Mouse (Mus musculus) heart, embryonic 12.5 days (tissue): ENCODE measurements at regions not wholly inside any gene's neighbourhood (a gene's known extent, or its start where the extent isn't known, plus 50 kb on each side); places are given as distances from the start of the nearest gene placed in this dataset.

Experiments used
- ATAC-seq: fragments of 200-750 bp; cut with Nextera tagmentation; 2 replicates; pipeline ENCODE4 v1.8.0; 2017; ENCODE audit warnings: moderate TSS enrichment, moderate library complexity; ENCODE audit not compliant: insufficient number of reproducible peaks, low FRiP score
- H3K27ac ChIP-seq: fragments of 300-500 bp; sonication (generic); 2 replicates; pipeline ENCODE4 v1.5.1; 2016; ENCODE audit warnings: mild to moderate bottlenecking, moderate library complexity; ENCODE audit not compliant: poor library complexity, severe bottlenecking
- H3K27me3 ChIP-seq: fragments of 300-500 bp; sonication (generic); replicated peaks from 2 replicates; pipeline ENCODE4 v1.6.1; 2016; ENCODE audit warnings: mild to moderate bottlenecking, moderate library complexity
- H3K36me3 ChIP-seq: fragments of 300-500 bp; sonication (generic); 2 replicates; pipeline ENCODE4 v1.6.1; 2016; ENCODE audit warnings: mild to moderate bottlenecking, moderate library complexity
- H3K4me1 ChIP-seq: fragments of 300-500 bp; sonication (generic); replicated peaks from 2 replicates; pipeline ENCODE4 v1.6.1; 2016; ENCODE audit warnings: mild to moderate bottlenecking
- H3K4me2 ChIP-seq: fragments of 300-500 bp; sonication (generic); 2 replicates; pipeline ENCODE4 v1.6.1; 2016; ENCODE audit warnings: mild to moderate bottlenecking, moderate library complexity
- H3K4me3 ChIP-seq: fragments of 300-500 bp; sonication (generic); 2 replicates; pipeline ENCODE4 v1.5.1; 2016; ENCODE audit warnings: mild to moderate bottlenecking
- H3K9ac ChIP-seq: fragments of 300-500 bp; sonication (generic); 2 replicates; pipeline ENCODE4 v1.6.1; 2016; ENCODE audit warnings: mild to moderate bottlenecking, moderate library complexity
- H3K9me3 ChIP-seq: fragments of 300-500 bp; sonication (generic); replicated peaks from 2 replicates; pipeline ENCODE4 v1.6.1; 2016; ENCODE audit warnings: mild to moderate bottlenecking, moderate library complexity
- WGBS: fragments of 180-500 bp; shearing (Covaris S2); methylation state at CpG from one replicate; pipeline ENCODE4 v1.1.7; 2016; 5-methylcytosine and 5-hydroxymethylcytosine counted together

DNA sequence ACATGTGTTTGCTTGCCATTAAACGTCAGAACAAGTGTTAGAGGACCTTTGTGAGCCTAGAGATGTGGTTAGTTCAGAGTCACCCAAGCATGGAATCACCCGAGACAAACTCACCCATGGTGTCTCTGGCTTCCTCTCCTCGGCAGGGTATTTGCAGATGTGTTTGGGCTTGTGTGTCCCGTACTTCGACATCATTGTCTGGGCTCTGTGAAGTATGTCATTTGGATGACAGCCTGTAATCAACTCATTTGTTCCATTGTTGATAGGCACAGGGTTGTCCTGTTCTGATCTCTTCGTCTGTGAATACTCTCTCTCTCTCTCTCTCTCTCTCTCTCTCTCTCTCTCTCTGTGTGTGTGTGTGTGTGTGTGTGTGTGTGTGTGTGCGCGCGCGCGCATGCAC lies 277.8 kb upstream of the Dynlrb2 start:
- Histone ChIP-seq H3K27ac (no peak overlapping the region), H3K4me2 (no peak overlapping the region), H3K36me3 (no peaks in the 10 kb centered on the region), H3K27me3 (no peaks in the 10 kb centered on the region), H3K9me3 (0 out of 2 replicates have a peak, but pooled peaks cover 5% of the 10 kb centered on the region), H3K9ac (no peak overlapping the region), H3K4me3 (no peak overlapping the region), H3K4me1 (no peaks in the 10 kb centered on the region)
- no peak for ATAC-seq
- WGBS: 82% methylated on average over 11 of the region's 11 CpGs

DNA sequence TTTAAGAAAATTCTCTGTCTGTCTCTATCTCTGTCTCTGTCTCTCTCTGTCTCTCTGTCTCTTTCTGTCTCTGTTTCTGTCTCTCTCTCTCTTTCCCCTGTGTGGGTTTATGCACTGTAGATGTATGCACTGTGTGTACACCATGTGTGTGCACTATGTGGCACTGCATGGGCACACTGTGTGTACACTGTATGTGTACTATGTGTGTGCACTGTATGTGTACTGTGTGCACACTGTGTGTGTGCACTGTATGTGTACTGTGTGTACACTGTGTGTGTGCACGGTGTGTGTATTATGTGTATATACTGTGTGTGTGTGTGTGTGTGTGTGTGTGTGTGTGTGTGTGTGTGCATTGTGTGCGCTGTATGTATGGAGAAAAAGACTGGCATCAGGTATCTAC lies 281.5 kb upstream of the Dynlrb2 start:
- no peaks in the 10 kb centered on the region for H3K4me1 ChIP-seq
- H3K27me3 ChIP-seq: no peaks in the 10 kb centered on the region
- no peak overlapping the region for H3K9ac ChIP-seq
- H3K36me3 ChIP-seq: no peaks in the 10 kb centered on the region
- 83% methylated on average over 2 of the region's 2 CpGs for WGBS
- no peak overlapping the region for H3K4me2 ChIP-seq
- H3K27ac ChIP-seq: no peak overlapping the region
- H3K4me3 ChIP-seq: no peak overlapping the region
- H3K9me3 ChIP-seq: 0 out of 2 replicates have a peak, but pooled peaks cover 5% of the 10 kb centered on the region
- no peak for ATAC-seq

DNA sequence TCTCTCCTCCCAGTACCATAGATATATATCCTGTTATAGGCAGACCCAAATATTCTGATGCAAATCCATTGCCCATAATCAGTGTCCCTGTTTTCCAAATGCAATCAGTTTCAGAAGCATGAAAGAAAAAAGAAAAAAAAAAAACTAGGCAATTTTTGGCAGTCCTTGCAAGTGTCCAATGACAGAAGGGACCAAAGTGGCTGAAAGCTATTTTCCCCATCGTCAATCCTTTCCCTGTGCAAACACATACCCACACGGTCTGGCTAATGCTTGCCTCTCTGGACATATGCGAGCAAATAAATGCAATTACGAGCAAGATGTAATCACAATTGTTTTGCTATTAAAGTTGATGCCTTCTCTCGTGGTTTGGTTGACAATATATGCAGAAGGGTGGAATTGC lies 288.9 kb upstream of the Dynlrb2 start:
- Histone ChIP-seq H3K27ac (no peak overlapping the region), H3K4me3 (no peak overlapping the region), H3K9ac (no peak overlapping the region), H3K4me2 (no peak overlapping the region), H3K27me3 (no peaks in the 10 kb centered on the region), H3K4me1 (no peaks in the 10 kb centered on the region), H3K36me3 (no peaks in the 10 kb centered on the region), H3K9me3 (0 out of 2 replicates have a peak, but pooled peaks cover 3% of the 10 kb centered on the region)
- ATAC-seq: no peak
- 74% methylated on average over 5 of the region's 5 CpGs for WGBS

DNA sequence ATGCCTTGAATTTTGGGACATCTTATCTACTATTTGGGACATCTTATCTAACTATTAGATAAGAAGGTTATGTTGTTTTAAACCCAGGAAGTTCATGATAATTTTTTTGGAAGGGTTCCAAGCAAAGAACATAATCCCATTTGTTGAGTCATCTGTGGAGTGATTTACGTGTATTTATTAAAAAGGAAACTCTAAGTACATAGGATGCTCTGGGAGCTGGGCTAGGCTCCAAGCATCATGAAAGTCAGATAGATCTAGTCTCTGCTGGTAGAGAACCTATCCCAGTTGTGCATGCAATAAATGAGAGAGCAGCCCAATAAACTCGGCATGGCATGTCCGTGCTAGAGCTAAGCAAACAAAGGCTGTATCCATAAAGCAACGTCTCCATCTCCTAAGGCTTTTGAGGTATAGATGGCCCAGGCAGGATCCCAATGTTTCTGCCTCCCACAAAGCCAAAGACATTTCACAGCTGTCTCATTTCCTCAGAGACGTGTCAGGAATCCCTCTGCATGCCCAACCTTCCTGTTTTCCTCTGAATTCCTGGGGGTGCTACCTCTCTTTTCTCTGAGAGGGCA lies 289.4 kb upstream of the Dynlrb2 start:
- Histone ChIP-seq H3K36me3 (no peaks in the 10 kb centered on the region), H3K4me2 (no peak overlapping the region), H3K27me3 (no peaks in the 10 kb centered on the region), H3K4me3 (no peak overlapping the region), H3K9ac (no peak overlapping the region), H3K4me1 (no peaks in the 10 kb centered on the region), H3K9me3 (0 out of 2 replicates have a peak, but pooled peaks cover 3% of the 10 kb centered on the region), H3K27ac (no peak overlapping the region)
- no peak for ATAC-seq
- WGBS: 48% methylated on average over 5 of the region's 5 CpGs

DNA sequence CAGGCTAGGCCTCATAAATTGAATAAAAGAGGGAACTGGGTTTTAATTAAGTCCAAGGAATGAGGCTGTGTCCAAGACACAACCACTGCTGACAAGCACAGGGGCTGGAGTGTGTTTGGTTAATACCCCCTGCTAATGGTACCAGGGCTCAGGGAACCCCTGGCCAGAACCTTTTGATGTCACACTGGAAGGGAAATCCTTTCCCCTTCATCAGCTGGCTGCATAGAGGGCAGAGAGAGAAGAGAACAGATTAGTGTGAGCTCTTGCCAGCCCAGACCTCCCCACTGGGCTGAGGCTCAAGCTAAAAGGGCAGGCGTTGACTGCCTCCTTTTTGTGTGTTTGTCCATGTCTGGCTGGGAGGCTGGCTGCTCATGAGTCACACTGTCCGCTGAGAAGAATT lies 301.1 kb upstream of the Dynlrb2 start:
- WGBS: 52% methylated on average over 2 of the region's 2 CpGs
- Histone ChIP-seq H3K9me3 (peaks cover 8% of the 10 kb centered on the region), H3K36me3 (no peaks in the 10 kb centered on the region), H3K27me3 (no peaks in the 10 kb centered on the region), H3K4me3 (no peak overlapping the region), H3K9ac (no peak overlapping the region), H3K4me2 (no peak overlapping the region), H3K27ac (no peak overlapping the region), H3K4me1 (no peaks in the 10 kb centered on the region)
- ATAC-seq: no peak

DNA sequence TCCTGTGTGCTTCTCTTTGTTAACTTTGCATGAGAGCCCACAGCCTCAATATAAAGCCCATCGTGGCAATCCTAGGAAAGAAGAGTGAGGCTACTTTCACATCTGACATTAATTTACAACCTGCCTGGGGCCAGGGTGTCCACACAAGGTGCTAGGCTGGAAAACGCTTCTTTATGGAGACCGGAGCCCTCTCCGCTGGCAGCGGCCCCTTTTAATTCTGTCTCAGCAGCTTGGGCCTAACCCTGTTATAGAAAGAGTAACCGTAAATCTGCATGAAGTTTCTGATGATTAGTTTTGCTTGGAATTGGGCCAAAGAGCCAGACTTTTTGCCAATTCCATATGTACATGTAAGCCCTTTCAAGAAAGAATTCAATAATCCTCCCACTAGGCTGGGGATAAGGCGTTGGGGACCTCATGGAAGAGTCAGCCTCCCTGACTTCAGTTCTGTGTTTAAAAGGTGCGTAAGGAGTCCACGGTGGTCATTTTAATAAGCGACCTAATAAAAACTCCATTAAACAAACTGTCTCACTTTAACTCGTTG lies 304.2 kb upstream of the Dynlrb2 start:
- H3K4me2 ChIP-seq: no peak overlapping the region
- H3K9me3 ChIP-seq: no peaks in the 10 kb centered on the region
- no peaks in the 10 kb centered on the region for H3K36me3 ChIP-seq
- H3K27me3 ChIP-seq: no peaks in the 10 kb centered on the region
- ATAC-seq: no peak
- H3K27ac ChIP-seq: no peak overlapping the region
- 76% methylated on average over 11 of the region's 11 CpGs for WGBS
- no peak overlapping the region for H3K4me3 ChIP-seq
- H3K4me1 ChIP-seq: no peaks in the 10 kb centered on the region
- H3K9ac ChIP-seq: no peak overlapping the region

DNA sequence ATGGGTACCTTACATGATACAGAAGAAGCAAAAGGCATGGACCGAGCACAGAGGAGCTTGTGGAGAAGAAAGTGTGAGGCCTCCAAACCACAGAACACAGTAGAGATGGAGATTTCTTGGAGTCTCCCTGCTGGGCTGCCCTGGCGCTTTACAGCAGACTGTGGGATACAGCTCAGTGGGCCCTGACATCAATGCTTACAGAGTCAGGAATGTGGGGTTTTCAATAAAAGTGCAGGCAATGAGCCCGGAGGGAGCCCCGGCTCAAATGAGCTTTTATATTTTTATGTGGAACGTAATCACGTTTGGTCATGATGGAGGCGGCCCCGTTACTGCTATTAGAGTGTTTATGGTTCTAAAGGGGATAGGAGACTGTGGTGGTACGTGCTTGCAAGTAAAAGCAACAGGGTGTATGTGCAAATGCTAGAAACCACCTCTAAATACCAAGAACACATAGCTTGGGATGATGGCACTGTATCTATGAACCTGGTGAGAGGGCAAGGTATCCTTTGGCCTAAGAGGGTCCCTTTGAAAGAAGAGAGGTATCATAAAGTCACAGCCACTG lies 308.1 kb upstream of the Dynlrb2 start:
- WGBS: 89% methylated on average over 9 of the region's 9 CpGs
- Histone ChIP-seq H3K36me3 (no peaks in the 10 kb centered on the region), H3K4me2 (no peak overlapping the region), H3K9me3 (no peaks in the 10 kb centered on the region), H3K27ac (no peak overlapping the region), H3K4me3 (no peak overlapping the region), H3K9ac (no peak overlapping the region), H3K27me3 (no peaks in the 10 kb centered on the region), H3K4me1 (no peaks in the 10 kb centered on the region)
- ATAC-seq: no peak

DNA sequence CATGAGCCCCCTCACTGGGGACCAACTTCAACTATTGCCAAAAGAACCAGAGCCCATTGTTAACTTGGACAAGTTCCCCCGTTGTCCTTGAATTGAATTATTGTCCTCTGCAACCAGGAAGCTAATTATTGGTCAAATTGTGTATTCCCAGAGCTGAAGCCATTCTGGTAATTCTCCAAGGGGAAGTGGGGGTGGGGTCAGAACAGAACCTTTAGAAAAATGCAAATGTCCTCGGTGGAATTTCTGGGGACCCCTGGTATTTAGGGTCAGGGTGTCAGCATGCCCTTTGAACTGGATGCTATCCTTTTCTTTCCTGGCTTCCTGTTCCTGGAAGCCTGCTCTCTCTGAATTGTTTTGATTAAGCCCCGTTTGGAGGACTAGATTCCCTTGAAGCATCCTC lies 312.7 kb upstream of the Dynlrb2 start:
- WGBS: 54% methylated on average over 3 of the region's 3 CpGs
- Histone ChIP-seq H3K27me3 (no peaks in the 10 kb centered on the region), H3K27ac (no peak overlapping the region), H3K36me3 (no peaks in the 10 kb centered on the region), H3K4me2 (no peak overlapping the region), H3K4me3 (no peak overlapping the region), H3K9me3 (no peaks in the 10 kb centered on the region), H3K9ac (no peak overlapping the region), H3K4me1 (no peaks in the 10 kb centered on the region)
- no peak for ATAC-seq

DNA sequence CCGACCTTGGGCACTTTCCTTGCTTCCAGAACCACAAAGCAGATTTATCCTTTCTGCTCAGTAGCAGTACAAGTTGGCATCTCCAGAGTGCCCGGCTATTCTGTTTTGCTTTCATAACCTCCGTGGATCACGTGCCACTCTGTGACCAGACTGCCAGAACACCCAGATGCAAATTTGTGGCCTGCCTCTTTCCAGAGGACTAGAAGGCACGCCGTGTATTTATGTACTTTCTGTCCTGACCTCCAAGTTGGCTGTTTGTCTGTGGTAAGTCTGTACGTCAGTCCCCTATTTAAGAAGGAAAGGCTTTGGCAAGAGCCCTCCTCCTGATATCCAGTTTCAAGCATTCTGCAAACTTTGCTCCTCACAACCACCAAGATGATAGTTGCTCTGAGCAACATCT lies 319.6 kb upstream of the Dynlrb2 start:
- H3K9me3 ChIP-seq: no peaks in the 10 kb centered on the region
- ATAC-seq: no peak
- 77% methylated on average over 7 of the region's 7 CpGs for WGBS
- H3K9ac ChIP-seq: no peak overlapping the region
- no peak overlapping the region for H3K4me2 ChIP-seq
- H3K4me3 ChIP-seq: no peak overlapping the region
- H3K27me3 ChIP-seq: no peaks in the 10 kb centered on the region
- no peaks in the 10 kb centered on the region for H3K4me1 ChIP-seq
- no peaks in the 10 kb centered on the region for H3K36me3 ChIP-seq
- no peak overlapping the region for H3K27ac ChIP-seq

DNA sequence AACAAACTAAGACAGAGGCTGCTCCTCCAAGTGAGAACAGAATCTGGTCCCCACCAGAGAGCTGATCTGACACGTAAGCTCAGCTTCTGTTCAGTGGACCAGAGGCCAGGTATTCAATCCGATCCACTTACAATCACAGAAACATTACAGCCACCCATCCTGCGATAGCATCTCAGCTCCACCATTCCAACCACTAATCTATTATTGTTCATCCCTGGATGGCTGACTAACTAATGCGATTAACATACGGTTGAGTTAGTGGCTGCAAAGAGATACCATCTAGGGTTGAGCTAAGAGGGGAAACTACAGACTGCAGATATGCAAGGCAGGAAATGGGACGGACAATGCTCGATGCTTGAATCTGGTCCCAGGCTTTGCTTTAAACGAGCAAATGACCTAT lies 320.5 kb upstream of the Dynlrb2 start:
- Histone ChIP-seq H3K36me3 (no peaks in the 10 kb centered on the region), H3K4me3 (no peak overlapping the region), H3K9me3 (no peaks in the 10 kb centered on the region), H3K9ac (no peak overlapping the region), H3K4me1 (no peaks in the 10 kb centered on the region), H3K27me3 (no peaks in the 10 kb centered on the region), H3K27ac (no peak overlapping the region), H3K4me2 (no peak overlapping the region)
- WGBS: 62% methylated on average over 8 of the region's 8 CpGs
- ATAC-seq: no peak

DNA sequence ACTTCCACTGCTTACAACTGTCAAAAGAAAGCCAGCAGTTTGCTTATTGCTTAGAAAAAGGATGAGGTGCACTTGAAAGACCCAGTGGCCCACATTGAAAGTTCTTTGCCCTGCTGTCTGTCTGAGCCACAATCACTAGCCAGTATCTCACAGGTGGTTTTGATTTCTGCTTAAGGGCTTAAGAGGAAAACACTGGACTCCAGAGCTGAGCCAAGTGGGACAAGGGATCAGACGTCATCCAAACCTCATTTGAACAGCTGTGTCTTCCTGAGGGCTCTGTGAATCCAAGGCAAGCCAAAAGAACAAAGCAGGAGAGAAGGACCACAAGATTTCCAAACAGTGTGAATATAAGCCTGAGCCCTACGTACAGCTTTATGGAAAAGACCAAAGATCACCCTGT lies 326.8 kb upstream of the Dynlrb2 start:
- no peak overlapping the region for H3K4me2 ChIP-seq
- 65% methylated on average over 2 of the region's 2 CpGs for WGBS
- H3K4me3 ChIP-seq: no peak overlapping the region
- H3K27me3 ChIP-seq: no peaks in the 10 kb centered on the region
- H3K4me1 ChIP-seq: no peaks in the 10 kb centered on the region
- H3K36me3 ChIP-seq: no peaks in the 10 kb centered on the region
- H3K9ac ChIP-seq: no peak overlapping the region
- H3K9me3 ChIP-seq: no peaks in the 10 kb centered on the region
- ATAC-seq: no peak
- H3K27ac ChIP-seq: no peak overlapping the region

DNA sequence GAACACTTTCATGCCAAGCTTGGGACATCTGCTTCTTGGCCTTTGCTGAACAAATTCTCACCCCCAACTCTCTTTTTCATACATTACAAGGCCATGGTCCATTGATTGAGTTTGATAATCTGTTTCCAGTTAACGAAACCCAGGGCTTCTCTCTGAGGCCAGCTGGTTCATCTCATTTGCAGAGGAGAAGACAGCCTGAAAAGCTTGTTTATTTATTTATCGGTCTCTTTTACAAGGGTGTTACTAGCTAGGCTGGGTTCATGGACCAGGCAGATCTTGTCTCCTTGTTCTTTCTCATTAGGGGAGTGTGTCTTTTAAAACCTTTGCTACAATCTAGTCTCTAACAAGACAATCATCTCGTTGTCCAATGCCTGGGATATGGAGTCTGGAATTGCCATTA lies 329.9 kb upstream of the Dynlrb2 start:
- Histone ChIP-seq H3K27ac (no peak overlapping the region), H3K4me2 (no peak overlapping the region), H3K9me3 (no peaks in the 10 kb centered on the region), H3K36me3 (no peaks in the 10 kb centered on the region), H3K27me3 (no peaks in the 10 kb centered on the region), H3K4me1 (no peaks in the 10 kb centered on the region), H3K4me3 (no peak overlapping the region), H3K9ac (no peak overlapping the region)
- ATAC-seq: no peak
- WGBS: 34% methylated on average over 3 of the region's 3 CpGs
